Mouse (Mus musculus): ENCODE data around the gene Sik2. TPM values are rescaled to one million over a fixed set of nuclear protein-coding genes. Genes with fewer than 3 reads are reported as not detected.

The Sik2 gene
- total and polyA plus RNA-seq, 3 experiments: 1.9 to 8.2 (median 6.0) TPM

GRCm38 (mm10) chr9:50965392-50965791 is 43.5 kb downstream of the Sik2 start:
- H3K4me2 ChIP-seq (ENCODE audit: insufficient read depth, low read depth, poor library complexity, severe bottlenecking): no peak overlapping the region
- no peaks in the 10 kb centered on the region for H3K79me2 ChIP-seq (replicated peaks; ENCODE audit: control insufficient read depth, extremely low read depth, insufficient read depth, poor library complexity, severe bottlenecking)
- no peak overlapping the region for H3K4me3 ChIP-seq (replicated peaks in 1 of 3; ENCODE audit: low read depth in 2 of 3, low read length in 2 of 3, poor library complexity in 1 of 3)
- no peak for DNase-seq (ENCODE audit: extremely low read depth)
- no peak overlapping the region for H3K27ac ChIP-seq (ENCODE audit: insufficient read depth, low read depth)
- TF ChIP-seq TBP (conservative IDR thresholded peaks at IDR 0.05; ENCODE audit: low read depth, low read length) (no peak), E2F4 (IDR thresholded peaks at IDR 0.05; ENCODE audit: insufficient replicate concordance, low read depth, low read length) (no peak), ELF1 (IDR thresholded peaks at IDR 0.05; ENCODE audit: low read depth, low read length) (no peak), USF1 (IDR thresholded peaks at IDR 0.05; ENCODE audit: low read depth, low read length) (no peak), NRF1 (IDR thresholded peaks at IDR 0.05; ENCODE audit: low read depth, low read length) (no peak), IRF4 (IDR thresholded peaks at IDR 0.05; ENCODE audit: low read depth, low read length) (no peak), RCOR1 (conservative IDR thresholded peaks at IDR 0.05; ENCODE audit: low read depth, low read length) (no peak), MEF2A (IDR thresholded peaks at IDR 0.05; ENCODE audit: borderline replicate concordance, low read depth, low read length) (no peak), ZC3H11A (IDR thresholded peaks at IDR 0.05; ENCODE audit: low read depth, low read length) (no peak), KAT2A (IDR thresholded peaks at IDR 0.05; ENCODE audit: insufficient replicate concordance, low read length) (no peak)
- H3K9ac ChIP-seq (ENCODE audit: insufficient read depth, low read depth): no peak overlapping the region
- H3K36me3 ChIP-seq (replicated peaks in 1 of 2; ENCODE audit: control insufficient read depth in 1 of 2, insufficient read depth in 1 of 2, low read length in 1 of 2): no peaks in the 10 kb centered on the region
- dilution Hi-C loops (cut with MboI; ENCODE audit: extremely low pct_ligation_motif_present, extremely low pct_unique_long_range_greater_than_20kb, low sequenced_read_pairs) (no loop called here), in situ Hi-C loops (cut with MboI; ENCODE audit: low pct_ligation_motif_present, low pct_unique_long_range_greater_than_20kb, low sequenced_read_pairs) (no loop called here)
- H3K9me3 ChIP-seq (replicated peaks; ENCODE audit: low read length): no peaks in the 10 kb centered on the region
- no peaks in the 10 kb centered on the region for H3K27me3 ChIP-seq (replicated peaks)
- peaks cover 0 to 32% of the 10 kb centered on the region in 2 experiments; a peak in 2 of 4 replicates for H3K4me1 ChIP-seq (ENCODE audit: control insufficient read depth in 1 of 2, insufficient read depth in 2 of 2)

- Histone ChIP-seq H3K4me1 (ENCODE audit: control insufficient read depth in 1 of 2, insufficient read depth in 2 of 2) (peaks cover 0 to 29% of the 10 kb centered on the region in 2 experiments; a peak in 2 of 4 replicates), H3K36me3 (replicated peaks in 1 of 2; ENCODE audit: control insufficient read depth in 1 of 2, insufficient read depth in 1 of 2, low read length in 1 of 2) (no peaks in the 10 kb centered on the region), H3K27me3 (replicated peaks) (no peaks in the 10 kb centered on the region), H3K9me3 (replicated peaks; ENCODE audit: low read length) (no peaks in the 10 kb centered on the region), H3K27ac (ENCODE audit: insufficient read depth, low read depth) (no peak overlapping the region), H3K4me3 (replicated peaks in 1 of 3; ENCODE audit: low read depth in 2 of 3, low read length in 2 of 3, poor library complexity in 1 of 3) (no peak overlapping the region), H3K4me2 (ENCODE audit: insufficient read depth, low read depth, poor library complexity, severe bottlenecking) (no peak overlapping the region), H3K79me2 (replicated peaks; ENCODE audit: control insufficient read depth, extremely low read depth, insufficient read depth, poor library complexity, severe bottlenecking) (no peaks in the 10 kb centered on the region), H3K9ac (ENCODE audit: insufficient read depth, low read depth) (no peak overlapping the region)
- dilution Hi-C loops (cut with MboI; ENCODE audit: extremely low pct_ligation_motif_present, extremely low pct_unique_long_range_greater_than_20kb, low sequenced_read_pairs) (no loop called here), in situ Hi-C loops (cut with MboI; ENCODE audit: low pct_ligation_motif_present, low pct_unique_long_range_greater_than_20kb, low sequenced_read_pairs) (no loop called here)
- TF ChIP-seq CTCF (conservative IDR thresholded peaks at IDR 0.05 in 1 of 2, IDR thresholded peaks at IDR 0.05 in 1 of 2; ENCODE audit: low read depth in 2 of 2, low read length in 2 of 2) (no peak), E2F4 (IDR thresholded peaks at IDR 0.05; ENCODE audit: insufficient replicate concordance, low read depth, low read length) (no peak), MAFK (IDR thresholded peaks at IDR 0.05; ENCODE audit: insufficient replicate concordance, low read length) (no peak), MAX (IDR thresholded peaks at IDR 0.05; ENCODE audit: low read length) (no peak), RAD21 (IDR thresholded peaks at IDR 0.05; ENCODE audit: low read depth, low read length) (no peak), NRF1 (IDR thresholded peaks at IDR 0.05; ENCODE audit: low read depth, low read length) (no peak)
- DNase-seq (ENCODE audit: extremely low read depth): no peak
Measured at GRCm38 (mm10) chr9:50964911-50965310, 44.0 kb downstream of the Sik2 start.
